Mouse (Mus musculus) heart, adult 11 months (tissue): Measurements from ENCODE around the gene Pigs.

Source experiments
- DNase-seq: peaks from one replicate; pipeline ENCODE4 v3.0.0; 2022

Pigs gene

GRCm38 (mm10) chr11:78341702-78342101 is 13.5 kb downstream of the Pigs start:
- peak; percentile 89 for DNase-seq

GRCm38 (mm10) chr11:78343381-78344327 is 15.4 kb downstream of the Pigs start, which contains the start of gene Unc119:
Gene Unc119 (plus strand): TSS chr11:78343482.
- DNase-seq = peak; percentile 97

GRCm38 (mm10) chr11:78344328-78344889 is 16.2 kb downstream of the Pigs start:
- no peak for DNase-seq

- peak; percentile 98 for DNase-seq
Measured at GRCm38 (mm10) chr11:78344890-78345715, 16.9 kb downstream of the Pigs start.

GRCm38 (mm10) chr11:78345801-78346200 is 17.6 kb downstream of the Pigs start:
- peak; percentile 96 for DNase-seq

GRCm38 (mm10) chr11:78346326-78347069 is 18.3 kb downstream of the Pigs start:
- DNase-seq = peak; percentile 93

- peak; percentile 96 for DNase-seq
Measured at GRCm38 (mm10) chr11:78347070-78347754, 19.0 kb downstream of the Pigs start.

- DNase-seq = peak; percentile 96
Measured at GRCm38 (mm10) chr11:78347908-78348307, 19.7 kb downstream of the Pigs start.

- peak; percentile 91 for DNase-seq
Measured at GRCm38 (mm10) chr11:78348474-78348873, 20.3 kb downstream of the Pigs start.

- DNase-seq = peak; percentile 94
Measured at GRCm38 (mm10) chr11:78349441-78350358, 21.5 kb downstream of the Pigs start.

GRCm38 (mm10) chr11:78353081-78353480 is 24.9 kb downstream of the Pigs start:
- no peak for DNase-seq

- DNase-seq = no peak
Measured at GRCm38 (mm10) chr11:78354905-78355304, 26.7 kb downstream of the Pigs start.

GRCm38 (mm10) chr11:78355471-78356238 is 27.4 kb downstream of the Pigs start:
- DNase-seq = no peak

- no peak for DNase-seq
Measured at GRCm38 (mm10) chr11:78358330-78359007, 30.3 kb downstream of the Pigs start.

- DNase-seq = peak; percentile 94
Measured at GRCm38 (mm10) chr11:78360125-78360788, 32.0 kb downstream of the Pigs start.

- peak; percentile 92 for DNase-seq
Measured at GRCm38 (mm10) chr11:78360789-78361131, 32.5 kb downstream of the Pigs start.

GRCm38 (mm10) chr11:78363309-78364007 is 35.2 kb downstream of the Pigs start:
- DNase-seq = no peak

GRCm38 (mm10) chr11:78364103-78364502 is 35.9 kb downstream of the Pigs start:
- DNase-seq = no peak
